Mouse (Mus musculus): Measurements from ENCODE around the gene Tbc1d14. TPM values are rescaled to one million over a fixed set of nuclear protein-coding genes. Genes with fewer than 3 reads are reported as not detected.

Gene Tbc1d14
- polyA plus RNA-seq, 1 experiment from 2014 or later = 118 TPM

GRCm38 (mm10) chr5:36483203-36484101 is 109.6 kb downstream of the Tbc1d14 start:
- WGBS = 1% methylated on average over 48 of the region's 58 CpGs
- H3K4me1 ChIP-seq (replicated peaks; ENCODE audit: control insufficient read depth, insufficient read depth, low read length) = peaks cover 32% of the 10 kb centered on the region

GRCm38 (mm10) chr5:36481114-36481513 is 112.0 kb downstream of the Tbc1d14 start:
- H3K4me1 ChIP-seq (replicated peaks; ENCODE audit: control insufficient read depth, insufficient read depth, low read length) = peaks cover 32% of the 10 kb centered on the region
- no peak for ATAC-seq

More at GRCm38 (mm10) chr5:36483203-36484101, 109.6 kb downstream of the Tbc1d14 start:
- Histone ChIP-seq H3K27me3 (replicated peaks; ENCODE audit: control insufficient read depth, insufficient read depth, low read length) (no peaks in the 10 kb centered on the region), H3K9me3 (ENCODE audit: control insufficient read depth, low read length) (no peaks in the 10 kb centered on the region), H3K36me3 (ENCODE audit: control insufficient read depth, insufficient read depth) (no peaks in the 10 kb centered on the region), H3K9ac (replicated peaks; ENCODE audit: low read depth, low read length) (peak overlapping the region; percentile 94), H3K4me2 (ENCODE audit: low read length) (peak overlapping the region; percentile 74), H3K4me3 (replicated peaks; ENCODE audit: low read length) (peak overlapping the region; percentile 98), H3K27ac (ENCODE audit: low read length) (peak overlapping the region; percentile 72)
- ATAC-seq = peak; percentile 29

GRCm38 (mm10) chr5:36480398-36480797 is 112.7 kb downstream of the Tbc1d14 start:
- no peak overlapping the region for H3K9ac ChIP-seq (replicated peaks; ENCODE audit: low read depth, low read length)
- ATAC-seq = no peak
- no peaks in the 10 kb centered on the region for H3K27me3 ChIP-seq (replicated peaks; ENCODE audit: control insufficient read depth, insufficient read depth, low read length)
- no peak overlapping the region for H3K27ac ChIP-seq (ENCODE audit: low read length)
- H3K9me3 ChIP-seq (ENCODE audit: control insufficient read depth, low read length) = no peaks in the 10 kb centered on the region
- H3K36me3 ChIP-seq (ENCODE audit: control insufficient read depth, insufficient read depth) = no peaks in the 10 kb centered on the region
- H3K4me3 ChIP-seq (replicated peaks; ENCODE audit: low read length) = no peak overlapping the region
- WGBS = 95% methylated on average over 4 of the region's 4 CpGs
- H3K4me2 ChIP-seq (ENCODE audit: low read length) = no peak overlapping the region
- H3K4me1 ChIP-seq (replicated peaks; ENCODE audit: control insufficient read depth, insufficient read depth, low read length) = peaks cover 32% of the 10 kb centered on the region

More at GRCm38 (mm10) chr5:36481114-36481513, 112.0 kb downstream of the Tbc1d14 start:
- Histone ChIP-seq H3K27ac (ENCODE audit: low read length) (no peak overlapping the region), H3K4me2 (ENCODE audit: low read length) (no peak overlapping the region), H3K9me3 (ENCODE audit: control insufficient read depth, low read length) (no peaks in the 10 kb centered on the region), H3K9ac (replicated peaks; ENCODE audit: low read depth, low read length) (no peak overlapping the region), H3K4me3 (replicated peaks; ENCODE audit: low read length) (no peak overlapping the region), H3K36me3 (ENCODE audit: control insufficient read depth, insufficient read depth) (no peaks in the 10 kb centered on the region), H3K27me3 (replicated peaks; ENCODE audit: control insufficient read depth, insufficient read depth, low read length) (no peaks in the 10 kb centered on the region)
- 78% methylated on average over 1 of the region's 1 CpGs for WGBS

GRCm38 (mm10) chr5:36479735-36480134 is 113.3 kb downstream of the Tbc1d14 start:
- Histone ChIP-seq H3K9me3 (ENCODE audit: control insufficient read depth, low read length) (no peaks in the 10 kb centered on the region), H3K36me3 (ENCODE audit: control insufficient read depth, insufficient read depth) (no peaks in the 10 kb centered on the region), H3K4me1 (replicated peaks; ENCODE audit: control insufficient read depth, insufficient read depth, low read length) (peaks cover 25% of the 10 kb centered on the region), H3K27ac (ENCODE audit: low read length) (no peak overlapping the region), H3K4me2 (ENCODE audit: low read length) (no peak overlapping the region), H3K9ac (replicated peaks; ENCODE audit: low read depth, low read length) (no peak overlapping the region), H3K4me3 (replicated peaks; ENCODE audit: low read length) (no peak overlapping the region), H3K27me3 (replicated peaks; ENCODE audit: control insufficient read depth, insufficient read depth, low read length) (no peaks in the 10 kb centered on the region)
- WGBS = 79% methylated on average over 2 of the region's 2 CpGs
- no peak for ATAC-seq

- Histone ChIP-seq H3K36me3 (ENCODE audit: control insufficient read depth, insufficient read depth) (no peaks in the 10 kb centered on the region), H3K27me3 (replicated peaks; ENCODE audit: control insufficient read depth, insufficient read depth, low read length) (no peaks in the 10 kb centered on the region), H3K27ac (ENCODE audit: low read length) (no peak overlapping the region), H3K4me1 (replicated peaks; ENCODE audit: control insufficient read depth, insufficient read depth, low read length) (peaks cover 24% of the 10 kb centered on the region), H3K9me3 (ENCODE audit: control insufficient read depth, low read length) (no peaks in the 10 kb centered on the region), H3K9ac (replicated peaks; ENCODE audit: low read depth, low read length) (no peak overlapping the region), H3K4me2 (ENCODE audit: low read length) (no peak overlapping the region), H3K4me3 (replicated peaks; ENCODE audit: low read length) (no peak overlapping the region)
- 90% methylated on average over 6 of the region's 6 CpGs for WGBS
- no peak for ATAC-seq
Measured at GRCm38 (mm10) chr5:36478540-36479420, 114.3 kb downstream of the Tbc1d14 start.

GRCm38 (mm10) chr5:36477486-36477885 is 115.6 kb downstream of the Tbc1d14 start:
- H3K27me3 ChIP-seq (replicated peaks; ENCODE audit: control insufficient read depth, insufficient read depth, low read length) = no peaks in the 10 kb centered on the region
- H3K27ac ChIP-seq (ENCODE audit: low read length) = no peak overlapping the region
- H3K36me3 ChIP-seq (ENCODE audit: control insufficient read depth, insufficient read depth) = peaks cover 7% of the 10 kb centered on the region; the same call in 1 of the 2 replicates
- H3K4me3 ChIP-seq (replicated peaks; ENCODE audit: low read length) = no peak overlapping the region
- 88% methylated on average over 3 of the region's 3 CpGs for WGBS
- ATAC-seq = no peak
- peaks cover 16% of the 10 kb centered on the region for H3K4me1 ChIP-seq (replicated peaks; ENCODE audit: control insufficient read depth, insufficient read depth, low read length)
- no peak overlapping the region for H3K9ac ChIP-seq (replicated peaks; ENCODE audit: low read depth, low read length)
- no peak overlapping the region for H3K4me2 ChIP-seq (ENCODE audit: low read length)
- no peaks in the 10 kb centered on the region for H3K9me3 ChIP-seq (ENCODE audit: control insufficient read depth, low read length)

GRCm38 (mm10) chr5:36474283-36474682 is 118.8 kb downstream of the Tbc1d14 start:
- H3K27me3 ChIP-seq (replicated peaks; ENCODE audit: control insufficient read depth, insufficient read depth, low read length) = no peaks in the 10 kb centered on the region
- no peaks in the 10 kb centered on the region for H3K9me3 ChIP-seq (ENCODE audit: control insufficient read depth, low read length)
- peaks cover 26% of the 10 kb centered on the region for H3K36me3 ChIP-seq (ENCODE audit: control insufficient read depth, insufficient read depth)
- no peaks in the 10 kb centered on the region for H3K4me1 ChIP-seq (replicated peaks; ENCODE audit: control insufficient read depth, insufficient read depth, low read length)
- ATAC-seq = no peak
- no peak overlapping the region for H3K4me3 ChIP-seq (replicated peaks; ENCODE audit: low read length)
- no peak overlapping the region for H3K4me2 ChIP-seq (ENCODE audit: low read length)
- no peak overlapping the region for H3K27ac ChIP-seq (ENCODE audit: low read length)
- H3K9ac ChIP-seq (replicated peaks; ENCODE audit: low read depth, low read length) = no peak overlapping the region
- WGBS = 82% methylated on average over 5 of the region's 5 CpGs

- Histone ChIP-seq H3K27me3 (replicated peaks; ENCODE audit: control insufficient read depth, insufficient read depth, low read length) (no peaks in the 10 kb centered on the region), H3K4me1 (replicated peaks; ENCODE audit: control insufficient read depth, insufficient read depth, low read length) (no peaks in the 10 kb centered on the region), H3K27ac (ENCODE audit: low read length) (no peak overlapping the region), H3K9me3 (ENCODE audit: control insufficient read depth, low read length) (no peaks in the 10 kb centered on the region), H3K4me3 (replicated peaks; ENCODE audit: low read length) (no peak overlapping the region), H3K36me3 (ENCODE audit: control insufficient read depth, insufficient read depth) (peaks cover 26% of the 10 kb centered on the region), H3K9ac (replicated peaks; ENCODE audit: low read depth, low read length) (no peak overlapping the region), H3K4me2 (ENCODE audit: low read length) (no peak overlapping the region)
- 87% methylated on average over 4 of the region's 4 CpGs for WGBS
- no peak for ATAC-seq
Measured at GRCm38 (mm10) chr5:36472876-36473655, 120.0 kb downstream of the Tbc1d14 start.

Data from forebrain, embryonic 16.5 days (tissue).